Mouse (Mus musculus) liver, adult 2 months (tissue): Measurements from ENCODE around the gene Limk1. TPM values are rescaled to one million over a fixed set of nuclear protein-coding genes. Genes with fewer than 3 reads are reported as not detected.

Experiments
- DNase-seq: peaks from one replicate; pipeline ENCODE4 v3.0.0-alpha.2; 2011; ENCODE audit warnings: low read depth, low spot score; ENCODE audit errors: extremely low read depth
- H3K27ac ChIP-seq: fragments of 200-500 bp; replicated peaks from 2 replicates; pipeline ENCODE4 v1.5.1; 2012; ENCODE audit warnings: low read depth, mild to moderate bottlenecking, control low read depth, inconsistent platforms, low read length; ENCODE audit not compliant: insufficient read depth
- H3K27me3 ChIP-seq: fragments of 200-500 bp; 2 replicates; pipeline ENCODE4 v1.6.1; 2012; ENCODE audit warnings: mild to moderate bottlenecking, moderate library complexity, low read length, inconsistent platforms; ENCODE audit not compliant: control insufficient read depth, insufficient read depth
- H3K36me3 ChIP-seq: fragments of 200-500 bp; 2 replicates; pipeline ENCODE4 v1.6.1; 2012; ENCODE audit warnings: low read length, inconsistent platforms; ENCODE audit not compliant: control insufficient read depth, insufficient read depth
- H3K4me1 ChIP-seq: fragments of 200-500 bp; 2 replicates; pipeline ENCODE4 v1.6.1; 2011; ENCODE audit warnings: low read length; ENCODE audit not compliant: control insufficient read depth, insufficient read depth
- H3K4me3 ChIP-seq: fragments of 200-500 bp; 2 replicates; pipeline ENCODE4 v1.5.1; 2011; ENCODE audit warnings: low read depth, mild to moderate bottlenecking, control low read depth, low read length, moderate library complexity; ENCODE audit not compliant: insufficient read depth
- H3K79me2 ChIP-seq: fragments of 200-500 bp; 2 replicates; pipeline ENCODE4 v1.6.1; 2012; ENCODE audit warnings: inconsistent platforms, mild to moderate bottlenecking, low read length, moderate library complexity; ENCODE audit not compliant: control insufficient read depth, insufficient read depth
- H3K9ac ChIP-seq: fragments of 200-500 bp; 2 replicates; pipeline ENCODE4 v1.6.1; 2012; ENCODE audit warnings: low read depth, mild to moderate bottlenecking, control low read depth, inconsistent platforms, low read length
- CTCF ChIP-seq: fragments of 200-500 bp; IDR thresholded peaks from 2 replicates; pipeline ENCODE4 v1.5.1; 2011; ENCODE audit warnings: low read depth, low read length, control low read depth
- POLR2A ChIP-seq: fragments of 200-500 bp; IDR thresholded peaks from 2 replicates; pipeline ENCODE4 v1.6.1; 2011; ENCODE audit warnings: low read length, control low read depth; ENCODE audit not compliant: insufficient read depth; ENCODE audit errors: extremely low read depth
- WGBS: fragments of 180-500 bp; shearing (Covaris S2); methylation state at CpG from one replicate; pipeline ENCODE4 v1.1.7; 2018; 5-methylcytosine and 5-hydroxymethylcytosine counted together
- polyA plus RNA-seq: library from polyadenylated mRNA; depleted of rRNA; stranded (reverse); fragments of >200 nt; gene quantifications from 2 replicates; pipeline ENCODE4 v1.2.3, GENCODE M21; 2012
- total RNA-seq: library from RNA; depleted of rRNA; stranded (reverse); fragments of >200 nt; gene quantifications from 2 replicates; pipeline ENCODE4 v1.2.3, GENCODE M21; 2014

Limk1 gene
- total and polyA plus RNA-seq, 2 experiments: 0.83 to 2.7 TPM

DNA sequence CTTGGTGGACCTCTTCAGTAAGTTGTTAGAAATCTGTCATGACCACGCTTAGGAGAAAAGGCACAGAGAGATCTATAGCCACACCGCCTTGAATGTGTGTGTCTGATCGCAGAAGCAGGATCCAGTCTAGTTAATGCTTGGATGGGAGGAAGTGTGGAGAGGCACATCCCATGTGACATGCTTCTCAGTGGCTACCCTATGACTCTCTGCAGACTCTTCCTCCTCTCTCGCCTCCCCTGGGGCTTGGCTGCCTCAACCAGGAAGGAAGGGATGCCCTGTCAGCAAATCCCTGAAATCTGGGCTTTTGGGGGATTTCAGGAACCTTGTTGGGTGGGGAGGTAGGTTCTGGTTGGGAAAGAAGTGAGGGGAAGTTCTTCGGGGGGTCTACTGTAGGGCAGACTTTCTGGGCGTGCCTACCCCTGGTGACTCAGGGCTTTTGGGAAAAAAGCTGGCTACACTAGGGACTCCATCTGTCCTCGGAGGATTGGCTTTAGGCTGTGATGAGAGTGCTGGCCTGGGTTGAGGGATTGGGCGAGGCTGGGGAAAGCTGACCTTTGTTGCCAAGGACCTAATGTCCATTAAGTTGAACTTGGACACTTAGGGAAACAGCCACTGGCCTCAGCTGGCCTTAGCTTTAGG, 38.7 kb upstream of the Limk1 start:
- WGBS: 84% methylated on average over 8 of the region's 8 CpGs
- no peak for TF ChIP-seq CTCF
- no peak overlapping the region for H3K9ac ChIP-seq
- no peaks in the 10 kb centered on the region for H3K27me3 ChIP-seq
- H3K79me2 ChIP-seq: no peaks in the 10 kb centered on the region
- no peaks in the 10 kb centered on the region for H3K4me1 ChIP-seq
- H3K36me3 ChIP-seq: no peaks in the 10 kb centered on the region
- H3K4me3 ChIP-seq: no peak overlapping the region
- no peak for DNase-seq
- H3K27ac ChIP-seq: no peak overlapping the region

- H3K79me2 ChIP-seq: no peaks in the 10 kb centered on the region
- 79% methylated on average over 4 of the region's 4 CpGs for WGBS
- no peaks in the 10 kb centered on the region for H3K27me3 ChIP-seq
- H3K27ac ChIP-seq: no peak overlapping the region
- no peaks in the 10 kb centered on the region for H3K36me3 ChIP-seq
- no peak for DNase-seq
- H3K4me3 ChIP-seq: no peak overlapping the region
- no peaks in the 10 kb centered on the region for H3K4me1 ChIP-seq
- no peak overlapping the region for H3K9ac ChIP-seq
- TF ChIP-seq CTCF: no peak
- TF ChIP-seq POLR2A: no peak
Observed at GRCm38 (mm10) chr5:134725299-134725698, 36.9 kb upstream of the Limk1 start.

GRCm38 (mm10) chr5:134720058-134720457, 31.7 kb upstream of the Limk1 start:
- Histone ChIP-seq H3K4me3 (no peak overlapping the region), H3K9ac (no peak overlapping the region), H3K27me3 (no peaks in the 10 kb centered on the region), H3K4me1 (no peaks in the 10 kb centered on the region), H3K79me2 (no peaks in the 10 kb centered on the region), H3K27ac (no peak overlapping the region), H3K36me3 (no peaks in the 10 kb centered on the region)
- no peak for TF ChIP-seq CTCF
- TF ChIP-seq POLR2A: no peak
- WGBS: 81% methylated on average over 4 of the region's 4 CpGs
- DNase-seq: no peak

DNA sequence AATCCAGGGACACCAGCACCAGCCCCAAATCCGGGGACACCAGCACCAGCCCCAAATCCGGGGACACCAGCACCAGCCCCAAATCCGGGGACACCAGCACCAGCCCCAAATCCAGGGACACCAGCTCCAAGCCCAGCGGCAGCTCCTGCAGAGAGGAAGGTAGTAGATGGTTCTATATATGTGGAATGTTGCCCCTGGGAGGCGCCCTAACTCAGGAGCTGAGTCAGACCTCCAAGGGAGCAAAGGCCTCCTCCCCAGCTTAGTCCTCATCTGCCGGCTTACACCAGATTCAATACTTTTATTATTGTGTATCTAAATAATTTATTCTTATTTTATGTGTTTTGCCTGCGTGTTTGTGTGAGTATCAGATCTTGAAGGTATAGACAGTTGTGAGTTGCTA, 22.7 kb upstream of the Limk1 start:
- Histone ChIP-seq H3K4me3 (no peak overlapping the region), H3K79me2 (no peaks in the 10 kb centered on the region), H3K4me1 (no peaks in the 10 kb centered on the region), H3K27me3 (no peaks in the 10 kb centered on the region), H3K36me3 (no peaks in the 10 kb centered on the region), H3K27ac (no peak overlapping the region), H3K9ac (no peak overlapping the region)
- 83% methylated on average over 7 of the region's 7 CpGs for WGBS
- DNase-seq: no peak
- TF ChIP-seq POLR2A (no peak), CTCF (no peak)

DNA sequence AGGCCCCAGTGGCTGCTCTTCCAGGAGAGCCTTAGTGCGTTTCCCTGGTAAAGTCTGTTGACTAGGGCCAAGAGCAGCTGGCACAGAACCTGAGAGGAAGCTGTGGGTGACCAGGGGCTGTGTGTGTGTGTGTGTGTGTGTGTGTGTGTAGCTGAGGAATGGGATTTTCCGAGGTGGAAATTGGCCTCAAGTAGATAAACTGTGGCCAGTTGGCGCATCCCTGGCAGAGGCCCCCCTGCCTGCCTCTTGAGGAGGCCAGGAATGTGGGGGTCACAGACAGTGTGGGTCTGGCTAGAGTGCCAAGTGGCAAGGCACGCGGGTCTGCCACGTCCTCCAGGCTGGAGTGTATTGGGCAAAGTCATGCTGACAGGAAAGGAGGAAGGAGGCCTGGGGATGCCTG, 20.9 kb upstream of the Limk1 start:
- 48% methylated on average over 6 of the region's 6 CpGs for WGBS
- no peak for DNase-seq

GRCm38 (mm10) chr5:134704157-134704556, 15.8 kb upstream of the Limk1 start:
- Histone ChIP-seq H3K4me1 (no peaks in the 10 kb centered on the region), H3K4me3 (no peak overlapping the region), H3K27me3 (no peaks in the 10 kb centered on the region), H3K36me3 (no peaks in the 10 kb centered on the region), H3K27ac (no peak overlapping the region), H3K79me2 (no peaks in the 10 kb centered on the region), H3K9ac (no peak overlapping the region)
- TF ChIP-seq CTCF: peak; percentile 79
- TF ChIP-seq POLR2A: no peak
- DNase-seq: peak; percentile 38

More for the DNA sequence above, 20.9 kb upstream of the Limk1 start:
- Histone ChIP-seq H3K36me3 (no peaks in the 10 kb centered on the region), H3K27me3 (no peaks in the 10 kb centered on the region), H3K79me2 (no peaks in the 10 kb centered on the region), H3K4me1 (no peaks in the 10 kb centered on the region), H3K4me3 (no peak overlapping the region), H3K27ac (no peak overlapping the region), H3K9ac (no peak overlapping the region)
- TF ChIP-seq CTCF (no peak), POLR2A (no peak)
